Mouse (Mus musculus) kidney, adult 2 months (tissue): Measurements from ENCODE around the gene Nuak1. TPM values are rescaled to one million over a fixed set of nuclear protein-coding genes. Genes with fewer than 3 reads are reported as not detected.

Experiments
- DNase-seq: peaks from one replicate; pipeline ENCODE4 v3.0.0; 2021
- H3K27ac ChIP-seq: fragments of 200-500 bp; 2 replicates; pipeline ENCODE4 v1.5.1; 2012; ENCODE audit warnings: low read depth, low read length, control low read depth, inconsistent platforms; ENCODE audit not compliant: insufficient read depth
- H3K27me3 ChIP-seq: fragments of 200-500 bp; replicated peaks from 2 replicates; pipeline ENCODE4 v1.6.1; 2012; ENCODE audit warnings: mild to moderate bottlenecking, moderate library complexity, low read length, inconsistent platforms; ENCODE audit not compliant: control insufficient read depth, insufficient read depth
- H3K36me3 ChIP-seq: fragments of 200-500 bp; 2 replicates; pipeline ENCODE4 v1.6.1; 2012; ENCODE audit warnings: mild to moderate bottlenecking, moderate library complexity, low read length, inconsistent platforms; ENCODE audit not compliant: control insufficient read depth, insufficient read depth
- H3K4me1 ChIP-seq: fragments of 200-500 bp; 2 replicates; pipeline ENCODE4 v1.6.1; 2011; ENCODE audit warnings: low read length; ENCODE audit not compliant: control insufficient read depth, insufficient read depth
- H3K4me3 ChIP-seq: fragments of 200-500 bp; 2 replicates; pipeline ENCODE4 v1.5.1; 2011; ENCODE audit warnings: mild to moderate bottlenecking, low read depth, low read length, control low read depth; ENCODE audit not compliant: insufficient read depth
- CTCF ChIP-seq: fragments of 200-500 bp; conservative IDR thresholded peaks from 2 replicates; pipeline ENCODE4 v1.5.1; 2011; ENCODE audit warnings: low read depth, mild to moderate bottlenecking, control low read depth, low read length, moderate library complexity, mixed read lengths; ENCODE audit not compliant: insufficient read depth, insufficient read length
- POLR2A ChIP-seq: fragments of 200-500 bp; IDR thresholded peaks from one replicate; pipeline ENCODE4 v1.6.1; 2011; ENCODE audit warnings: low read depth, low read length, control low read depth
- WGBS: fragments of 180-500 bp; shearing (Covaris S2); methylation state at CpG from one replicate; pipeline ENCODE4 v1.1.7; 2018; 5-methylcytosine and 5-hydroxymethylcytosine counted together
- polyA plus RNA-seq: library from polyadenylated mRNA; depleted of rRNA; stranded (reverse); fragments of >200 nt; gene quantifications from 2 replicates; pipeline ENCODE4 v1.2.3, GENCODE M21; 2012

The Nuak1 gene
- polyA plus RNA-seq, 1 experiment, result 12.2 TPM

DNA sequence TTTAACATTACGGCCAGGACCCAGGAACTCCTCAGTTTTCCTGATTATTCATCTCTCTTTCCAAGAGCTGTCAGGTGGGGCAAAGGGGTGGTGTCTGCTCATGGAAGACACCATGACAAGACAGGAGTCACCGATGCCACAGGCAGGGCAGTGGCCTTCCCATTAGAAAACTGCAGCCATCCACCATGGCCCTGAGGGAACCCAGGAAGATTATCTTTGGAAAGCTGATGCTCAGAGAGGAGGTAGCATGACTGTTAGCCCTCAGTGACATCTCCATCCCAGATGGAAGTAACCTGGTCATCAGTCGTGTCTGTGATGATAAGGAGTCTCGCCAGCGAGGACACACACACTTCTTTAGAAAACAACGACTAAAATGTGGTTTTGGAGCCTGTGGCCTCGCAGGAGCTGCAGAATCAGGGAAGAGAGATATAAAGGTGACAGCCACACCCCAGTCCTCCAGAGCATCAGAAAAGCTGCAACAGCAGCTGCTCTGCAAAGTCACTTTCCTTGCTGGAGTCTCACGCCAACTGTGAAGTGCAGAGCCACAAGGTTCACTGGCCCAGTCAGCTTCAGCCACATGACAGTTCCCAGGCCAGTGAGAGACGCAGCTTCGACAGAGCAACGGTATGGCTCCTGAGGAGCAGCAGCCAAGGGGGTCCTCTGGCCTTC lies 70.6 kb downstream of the Nuak1 start:
- WGBS, result 93% methylated on average over 11 of the region's 11 CpGs
- H3K4me3 ChIP-seq, result no peak overlapping the region
- 0 out of 2 replicates have a peak, but pooled peaks cover 2% of the 10 kb centered on the region for H3K36me3 ChIP-seq
- no peaks in the 10 kb centered on the region for H3K27me3 ChIP-seq
- H3K4me1 ChIP-seq, result no peaks in the 10 kb centered on the region
- no peak overlapping the region for H3K27ac ChIP-seq
- DNase-seq, result no peak
- TF ChIP-seq CTCF (no peak), POLR2A (no peak)

DNA sequence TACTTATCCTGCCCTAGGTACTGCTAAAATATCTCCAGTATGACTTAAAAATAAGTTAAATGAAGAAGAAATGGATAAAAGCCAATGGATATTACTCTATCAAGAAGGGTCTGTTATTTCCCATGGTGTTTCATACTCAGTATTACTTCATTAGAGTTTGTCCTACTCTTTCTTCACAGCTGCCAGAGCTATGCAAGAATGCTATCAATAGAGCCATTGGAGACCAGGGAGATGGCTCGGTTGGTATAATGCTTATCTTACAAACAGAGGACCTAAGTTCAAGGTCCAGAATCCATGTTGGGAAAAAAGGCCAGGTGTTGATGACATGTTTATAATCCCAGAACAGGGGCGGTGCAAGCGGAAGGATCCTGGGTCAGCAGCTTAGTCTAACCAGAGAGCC lies 72.2 kb downstream of the Nuak1 start:
- Histone ChIP-seq H3K4me1 (no peaks in the 10 kb centered on the region), H3K36me3 (no peaks in the 10 kb centered on the region), H3K4me3 (no peak overlapping the region), H3K27ac (no peak overlapping the region), H3K27me3 (no peaks in the 10 kb centered on the region)
- no peak for TF ChIP-seq POLR2A
- TF ChIP-seq CTCF, result no peak
- 90% methylated on average over 3 of the region's 3 CpGs for WGBS
- DNase-seq, result no peak

DNA sequence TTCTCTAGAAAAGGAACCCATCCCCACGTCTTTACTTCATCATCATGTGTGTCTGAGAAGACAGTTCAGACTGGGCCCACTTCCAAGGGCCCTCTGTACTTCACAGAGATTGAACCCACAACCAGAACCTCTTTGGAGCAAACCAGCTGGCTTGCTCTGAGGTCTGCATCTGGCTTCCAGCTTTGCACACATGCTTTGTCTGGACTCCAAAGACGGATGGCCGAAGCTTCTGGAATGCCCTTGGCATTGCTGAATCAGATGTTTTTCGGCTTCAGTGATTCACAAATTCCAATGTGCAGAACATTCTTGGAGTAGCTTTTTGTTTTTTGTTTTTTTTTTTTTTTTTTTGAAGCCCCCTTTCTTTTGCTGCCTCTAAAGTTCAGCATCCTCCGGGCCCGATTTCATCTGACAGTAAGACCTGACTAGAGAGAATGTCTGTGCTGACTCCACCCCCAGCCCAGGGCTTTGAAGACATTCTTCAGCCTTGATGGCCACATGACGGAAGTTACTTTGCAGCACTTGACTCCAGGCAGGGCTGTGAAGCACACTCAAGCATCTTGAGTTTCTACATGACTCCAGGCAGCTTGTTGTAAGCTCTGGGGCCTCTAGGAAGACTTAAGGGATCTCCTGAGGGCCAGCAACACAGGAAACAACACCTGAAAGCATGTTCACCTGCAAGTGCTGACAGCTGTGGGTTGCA lies 75.1 kb downstream of the Nuak1 start:
- WGBS, result 47% methylated on average over 7 of the region's 7 CpGs
- no peaks in the 10 kb centered on the region for H3K36me3 ChIP-seq
- H3K4me3 ChIP-seq, result no peak overlapping the region
- no peaks in the 10 kb centered on the region for H3K27me3 ChIP-seq
- no peak for TF ChIP-seq POLR2A
- no peak for TF ChIP-seq CTCF
- DNase-seq, result peak; percentile 28
- no peak overlapping the region for H3K27ac ChIP-seq
- H3K4me1 ChIP-seq, result no peaks in the 10 kb centered on the region

DNA sequence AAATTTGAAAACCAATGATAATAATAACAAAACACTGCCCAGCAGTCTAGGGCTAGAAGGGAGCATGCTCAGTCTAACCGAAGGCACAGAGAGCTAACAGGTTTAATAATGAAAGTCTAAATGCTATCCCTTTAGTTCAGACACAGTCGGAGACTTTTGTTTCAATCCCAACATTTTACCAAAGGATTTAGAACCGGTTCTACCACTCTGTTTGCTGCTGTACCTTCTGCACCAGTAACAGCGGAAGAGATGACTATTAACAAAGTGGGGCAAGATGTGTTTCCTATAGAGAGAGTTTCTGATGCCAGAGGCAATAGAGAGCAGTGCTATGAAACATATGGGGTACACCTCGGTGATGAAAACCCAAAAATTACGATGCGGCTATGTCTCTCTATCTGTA lies 76.6 kb downstream of the Nuak1 start:
- no peak for DNase-seq
- H3K27me3 ChIP-seq, result no peaks in the 10 kb centered on the region
- TF ChIP-seq CTCF (no peak), POLR2A (no peak)
- 81% methylated on average over 7 of the region's 7 CpGs for WGBS
- H3K27ac ChIP-seq, result no peak overlapping the region
- H3K4me1 ChIP-seq, result no peaks in the 10 kb centered on the region
- no peak overlapping the region for H3K4me3 ChIP-seq
- no peaks in the 10 kb centered on the region for H3K36me3 ChIP-seq

DNA sequence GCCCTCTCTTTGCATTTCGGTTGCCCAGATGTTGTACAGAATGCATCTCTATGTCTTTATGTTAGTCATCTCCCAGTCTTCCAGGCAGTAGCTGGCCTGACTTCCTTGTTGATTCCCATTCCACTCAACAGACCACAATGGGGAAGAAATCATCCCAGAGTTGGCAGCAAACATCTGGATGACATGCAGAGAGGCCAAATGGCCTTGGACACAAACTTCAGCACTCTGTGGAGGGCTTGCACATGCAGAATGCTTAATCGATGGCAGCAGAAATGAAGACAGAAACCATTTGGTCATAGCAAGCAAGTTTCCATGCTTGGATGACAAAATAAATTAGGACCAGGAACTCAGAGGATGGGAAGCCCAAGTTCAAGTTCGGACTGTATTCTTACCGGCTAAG lies 79.4 kb downstream of the Nuak1 start:
- Histone ChIP-seq H3K27ac (no peak overlapping the region), H3K4me1 (no peaks in the 10 kb centered on the region), H3K36me3 (no peaks in the 10 kb centered on the region), H3K4me3 (no peak overlapping the region), H3K27me3 (no peaks in the 10 kb centered on the region)
- WGBS, result 91% methylated on average over 4 of the region's 4 CpGs
- no peak for DNase-seq
- TF ChIP-seq POLR2A (no peak), CTCF (no peak)

DNA sequence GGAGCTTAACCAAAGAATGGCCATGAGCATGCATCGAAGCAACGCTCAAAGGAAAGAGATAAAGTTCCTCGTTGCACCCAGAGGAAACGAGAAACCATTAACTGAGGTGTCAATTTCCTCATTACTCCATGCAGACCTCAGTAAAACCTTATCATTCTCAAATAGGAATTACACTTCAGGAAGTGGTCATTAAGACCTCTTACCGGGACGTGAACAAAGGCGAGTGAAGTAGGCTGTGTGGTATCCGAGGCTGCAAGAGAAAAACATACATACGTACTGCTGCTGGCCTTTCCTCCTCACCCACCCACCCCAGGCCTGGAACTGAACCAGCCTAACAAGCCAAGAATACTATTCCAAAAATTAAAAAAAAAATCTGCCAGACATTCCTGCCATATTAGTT lies 80.0 kb downstream of the Nuak1 start:
- no peaks in the 10 kb centered on the region for H3K4me1 ChIP-seq
- H3K36me3 ChIP-seq, result no peaks in the 10 kb centered on the region
- TF ChIP-seq CTCF (no peak), POLR2A (no peak)
- no peaks in the 10 kb centered on the region for H3K27me3 ChIP-seq
- no peak for DNase-seq
- H3K27ac ChIP-seq, result no peak overlapping the region
- WGBS, result 62% methylated on average over 9 of the region's 9 CpGs
- H3K4me3 ChIP-seq, result no peak overlapping the region

DNA sequence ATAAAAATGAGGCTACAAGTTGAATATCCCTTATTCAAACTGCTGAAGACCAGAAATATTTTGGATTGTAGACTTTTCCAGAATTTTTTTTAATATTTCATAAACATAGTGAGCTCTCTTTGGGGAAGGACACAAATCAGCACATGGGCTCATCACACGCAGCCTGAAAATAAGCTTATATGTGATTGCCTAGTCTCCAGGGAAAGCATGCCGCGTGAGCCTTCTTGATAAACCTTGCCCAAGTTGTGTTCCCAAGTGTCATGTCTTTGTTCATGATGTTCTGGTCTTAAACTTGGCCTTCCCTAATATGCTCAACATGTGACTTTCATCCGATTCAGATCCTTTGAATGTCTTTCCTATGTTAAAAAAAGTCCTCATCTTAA lies 81.7 kb downstream of the Nuak1 start:
- 97% methylated on average over 4 of the region's 4 CpGs for WGBS
- H3K36me3 ChIP-seq, result no peaks in the 10 kb centered on the region
- DNase-seq, result no peak
- H3K4me1 ChIP-seq, result no peaks in the 10 kb centered on the region
- no peaks in the 10 kb centered on the region for H3K27me3 ChIP-seq
- no peak overlapping the region for H3K4me3 ChIP-seq
- no peak overlapping the region for H3K27ac ChIP-seq
- TF ChIP-seq POLR2A, result no peak
- no peak for TF ChIP-seq CTCF
